Mouse (Mus musculus) heart, adult 2 months (tissue): ENCODE data around the gene Emcn.

Experiments
- CTCF ChIP-seq: fragments of 200-600 bp; IDR thresholded peaks from 2 replicates; pipeline ENCODE4 v1.8.1; 2022; ENCODE audit warnings: antibody characterized with exemption, mild to moderate bottlenecking, moderate library complexity
- POLR2A ChIP-seq: fragments of 200-500 bp; IDR thresholded peaks from 2 replicates; pipeline ENCODE4 v1.6.1; 2011; ENCODE audit warnings: mild to moderate bottlenecking, low read depth, low read length, control low read depth; ENCODE audit not compliant: insufficient read depth

GRCm38 (mm10) chr3:137466766-137467165 is 125.9 kb downstream of the Emcn start:
- TF ChIP-seq CTCF = no peak
- no peak for TF ChIP-seq POLR2A
